Mouse (Mus musculus): Measurements from ENCODE around the gene Trp53rka. TPM values are rescaled to one million over a fixed set of nuclear protein-coding genes. Genes with fewer than 3 reads are reported as not detected.

The Trp53rka gene
- polyA plus RNA-seq, 1 experiment from 2014 or later, result 55.3 TPM

GRCm38 (mm10) chr2:165475412-165475811, 17.7 kb downstream of the Trp53rka start:
- H3K27me3 ChIP-seq (ENCODE audit: poor library complexity, severe bottlenecking), result peaks cover 41% of the 10 kb centered on the region
- H3K9me3 ChIP-seq, result no peaks in the 10 kb centered on the region
- DNase-seq (ENCODE audit: extremely low spot score, low spot score), result no peak
- 0 out of 2 replicates have a peak overlapping the region, but pooled peaks have one; percentile 32 for H3K27ac ChIP-seq
- WGBS, result 80% methylated on average over 7 of the region's 7 CpGs
- H3K4me3 ChIP-seq, result no peak overlapping the region
- no peaks in the 10 kb centered on the region for H3K36me3 ChIP-seq (replicated peaks)
- peaks cover 25% of the 10 kb centered on the region for H3K4me1 ChIP-seq

GRCm38 (mm10) chr2:165473003-165473402, 20.1 kb downstream of the Trp53rka start, which contains the start of gene Slc13a3:
TSS of gene Slc13a3 (minus strand) at chr2:165473230.
- H3K36me3 ChIP-seq (replicated peaks), result no peaks in the 10 kb centered on the region
- H3K4me3 ChIP-seq, result peak within 1 kb of the TSS; percentile 47
- peak within 1 kb of the TSS; percentile 70 for H3K27ac ChIP-seq
- H3K9me3 ChIP-seq, result no peaks in the 10 kb centered on the region
- 1% methylated on average over 35 of the region's 35 CpGs for WGBS
- peaks cover 43% of the 10 kb centered on the region for H3K4me1 ChIP-seq
- peak; percentile 33 for DNase-seq (ENCODE audit: extremely low spot score, low spot score)
- peaks cover 45% of the 10 kb centered on the region for H3K27me3 ChIP-seq (ENCODE audit: poor library complexity, severe bottlenecking)

- H3K4me3 ChIP-seq, result no peak overlapping the region
- no peak overlapping the region for H3K27ac ChIP-seq
- no peaks in the 10 kb centered on the region for H3K9me3 ChIP-seq
- peaks cover 45% of the 10 kb centered on the region for H3K27me3 ChIP-seq (ENCODE audit: poor library complexity, severe bottlenecking)
- peaks cover 49% of the 10 kb centered on the region for H3K4me1 ChIP-seq
- 78% methylated on average over 11 of the region's 11 CpGs for WGBS
- no peak for DNase-seq (ENCODE audit: extremely low spot score, low spot score)
- no peaks in the 10 kb centered on the region for H3K36me3 ChIP-seq (replicated peaks)
Measured at GRCm38 (mm10) chr2:165471943-165472342, 21.2 kb downstream of the Trp53rka start.

GRCm38 (mm10) chr2:165470167-165470566, 23.0 kb downstream of the Trp53rka start:
- Histone ChIP-seq H3K27me3 (ENCODE audit: poor library complexity, severe bottlenecking) (peaks cover 45% of the 10 kb centered on the region), H3K9me3 (no peaks in the 10 kb centered on the region), H3K4me1 (peaks cover 40% of the 10 kb centered on the region), H3K36me3 (replicated peaks) (no peaks in the 10 kb centered on the region), H3K4me3 (no peak overlapping the region), H3K27ac (no peak overlapping the region)
- no peak for DNase-seq (ENCODE audit: extremely low spot score, low spot score)
- WGBS, result 50% methylated on average over 5 of the region's 5 CpGs

GRCm38 (mm10) chr2:165467824-165468452, 25.2 kb downstream of the Trp53rka start:
- DNase-seq (ENCODE audit: extremely low spot score, low spot score), result no peak
- Histone ChIP-seq H3K27ac (peak overlapping the region; percentile 61), H3K4me1 (peaks cover 36% of the 10 kb centered on the region), H3K27me3 (ENCODE audit: poor library complexity, severe bottlenecking) (peaks cover 29% of the 10 kb centered on the region), H3K36me3 (replicated peaks) (no peaks in the 10 kb centered on the region), H3K4me3 (no peak overlapping the region), H3K9me3 (no peaks in the 10 kb centered on the region)
- 68% methylated on average over 15 of the region's 15 CpGs for WGBS

GRCm38 (mm10) chr2:165459663-165460062, 33.5 kb downstream of the Trp53rka start:
- Histone ChIP-seq H3K4me3 (no peak overlapping the region), H3K36me3 (replicated peaks) (no peaks in the 10 kb centered on the region), H3K4me1 (peaks cover 26% of the 10 kb centered on the region), H3K27ac (peak overlapping the region; percentile 49; the same call in 1 of the 2 replicates), H3K9me3 (no peaks in the 10 kb centered on the region), H3K27me3 (ENCODE audit: poor library complexity, severe bottlenecking) (no peaks in the 10 kb centered on the region)
- no peak for DNase-seq (ENCODE audit: extremely low spot score, low spot score)
- 36% methylated on average over 7 of the region's 7 CpGs for WGBS

- WGBS, result 49% methylated on average over 5 of the region's 5 CpGs
Measured at GRCm38 (mm10) chr2:165458189-165458588, 34.9 kb downstream of the Trp53rka start.

GRCm38 (mm10) chr2:165456710-165457109, 36.4 kb downstream of the Trp53rka start:
- Histone ChIP-seq H3K4me3 (no peak overlapping the region), H3K9me3 (no peaks in the 10 kb centered on the region), H3K27ac (no peak overlapping the region), H3K4me1 (peaks cover 28% of the 10 kb centered on the region), H3K27me3 (ENCODE audit: poor library complexity, severe bottlenecking) (no peaks in the 10 kb centered on the region), H3K36me3 (replicated peaks) (no peaks in the 10 kb centered on the region)
- DNase-seq (ENCODE audit: extremely low spot score, low spot score), result no peak
- 65% methylated on average over 2 of the region's 2 CpGs for WGBS

More at GRCm38 (mm10) chr2:165458189-165458588, 34.9 kb downstream of the Trp53rka start:
- no peak for DNase-seq (ENCODE audit: extremely low spot score, low spot score)
- Histone ChIP-seq H3K9me3 (no peaks in the 10 kb centered on the region), H3K27me3 (ENCODE audit: poor library complexity, severe bottlenecking) (no peaks in the 10 kb centered on the region), H3K4me1 (peaks cover 26% of the 10 kb centered on the region), H3K27ac (no peak overlapping the region), H3K4me3 (no peak overlapping the region), H3K36me3 (replicated peaks) (no peaks in the 10 kb centered on the region)

GRCm38 (mm10) chr2:165452730-165453693, 40.1 kb downstream of the Trp53rka start:
- Histone ChIP-seq H3K9me3 (no peaks in the 10 kb centered on the region), H3K27me3 (ENCODE audit: poor library complexity, severe bottlenecking) (no peaks in the 10 kb centered on the region), H3K4me3 (no peak overlapping the region), H3K4me1 (0 out of 2 replicates have a peak, but pooled peaks cover 3% of the 10 kb centered on the region), H3K27ac (no peak overlapping the region), H3K36me3 (replicated peaks) (no peaks in the 10 kb centered on the region)
- DNase-seq (ENCODE audit: extremely low spot score, low spot score), result no peak
- 86% methylated on average over 12 of the region's 12 CpGs for WGBS

GRCm38 (mm10) chr2:165448475-165448874, 44.6 kb downstream of the Trp53rka start:
- H3K27ac ChIP-seq, result no peak overlapping the region
- H3K4me3 ChIP-seq, result no peak overlapping the region
- no peaks in the 10 kb centered on the region for H3K27me3 ChIP-seq (ENCODE audit: poor library complexity, severe bottlenecking)
- no peaks in the 10 kb centered on the region for H3K36me3 ChIP-seq (replicated peaks)
- no peaks in the 10 kb centered on the region for H3K9me3 ChIP-seq
- 90% methylated on average over 9 of the region's 9 CpGs for WGBS
- DNase-seq (ENCODE audit: extremely low spot score, low spot score), result no peak
- 0 out of 2 replicates have a peak, but pooled peaks cover 3% of the 10 kb centered on the region for H3K4me1 ChIP-seq

- no peaks in the 10 kb centered on the region for H3K9me3 ChIP-seq
- H3K4me3 ChIP-seq, result no peak overlapping the region
- no peak overlapping the region for H3K27ac ChIP-seq
- peaks cover 8% of the 10 kb centered on the region for H3K4me1 ChIP-seq
- no peaks in the 10 kb centered on the region for H3K36me3 ChIP-seq (replicated peaks)
- DNase-seq (ENCODE audit: extremely low spot score, low spot score), result no peak
- no peaks in the 10 kb centered on the region for H3K27me3 ChIP-seq (ENCODE audit: poor library complexity, severe bottlenecking)
- 87% methylated on average over 3 of the region's 3 CpGs for WGBS
Measured at GRCm38 (mm10) chr2:165444861-165445260, 48.3 kb downstream of the Trp53rka start.

- H3K27me3 ChIP-seq (ENCODE audit: poor library complexity, severe bottlenecking), result no peaks in the 10 kb centered on the region
- no peak for DNase-seq (ENCODE audit: extremely low spot score, low spot score)
- H3K36me3 ChIP-seq (replicated peaks), result no peaks in the 10 kb centered on the region
- H3K27ac ChIP-seq, result no peak overlapping the region
- H3K4me1 ChIP-seq, result peaks cover 16% of the 10 kb centered on the region
- 96% methylated on average over 10 of the region's 10 CpGs for WGBS
- H3K9me3 ChIP-seq, result no peaks in the 10 kb centered on the region
- H3K4me3 ChIP-seq, result no peak overlapping the region
Measured at GRCm38 (mm10) chr2:165442981-165443380, 50.1 kb downstream of the Trp53rka start.

GRCm38 (mm10) chr2:165441613-165442012, 51.5 kb downstream of the Trp53rka start:
- no peaks in the 10 kb centered on the region for H3K9me3 ChIP-seq
- WGBS, result 64% methylated on average over 4 of the region's 4 CpGs
- no peaks in the 10 kb centered on the region for H3K36me3 ChIP-seq (replicated peaks)
- peaks cover 23% of the 10 kb centered on the region for H3K4me1 ChIP-seq
- no peaks in the 10 kb centered on the region for H3K27me3 ChIP-seq (ENCODE audit: poor library complexity, severe bottlenecking)
- DNase-seq (ENCODE audit: extremely low spot score, low spot score), result no peak
- no peak overlapping the region for H3K4me3 ChIP-seq
- no peak overlapping the region for H3K27ac ChIP-seq
